Mouse (Mus musculus): ENCODE measurements at regions not wholly inside any gene's neighbourhood (a gene's known extent, or its start where the extent isn't known, plus 50 kb on each side); places are given as distances from the start of the nearest gene placed in this dataset.

DNA sequence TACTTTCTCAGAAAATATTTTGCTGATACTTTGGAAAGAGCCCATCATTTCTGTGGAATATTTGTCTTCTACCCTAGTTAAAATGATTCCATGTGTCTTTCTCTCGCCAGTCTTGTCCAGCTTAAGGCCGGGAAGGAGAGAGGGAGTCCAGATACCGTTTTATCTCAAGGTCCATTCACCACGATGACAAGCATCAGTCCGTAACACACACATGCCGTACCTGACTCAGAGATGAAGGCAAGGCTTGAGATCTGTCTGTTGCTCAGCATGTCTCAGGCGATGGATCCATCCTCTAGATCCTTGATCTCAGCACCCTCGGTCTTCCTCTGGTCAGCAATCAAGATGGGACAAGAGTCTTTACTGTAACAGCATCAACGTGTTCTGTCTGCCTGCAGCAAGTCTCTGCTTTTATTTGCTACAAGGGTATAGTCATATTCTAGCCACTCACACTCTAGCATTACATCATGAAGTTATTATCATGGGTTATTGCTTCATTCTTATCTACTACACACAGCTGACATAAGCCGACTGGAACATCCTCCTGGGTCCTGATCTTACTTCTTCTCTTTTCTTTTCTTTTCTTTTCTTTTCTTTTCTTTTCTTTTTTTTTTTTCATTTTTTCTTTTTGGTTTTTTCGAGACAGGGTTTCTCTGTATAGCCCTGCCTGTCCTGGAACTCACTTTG is 64.9 kb upstream of the Tmem164 start:
- Histone ChIP-seq H3K4me3 (no peak overlapping the region), H3K27ac (no peak overlapping the region)
- no peak for TF ChIP-seq CTCF (IDR thresholded peaks at IDR 0.05)
- DNase-seq: no peak
- intact Hi-C loops (cut with DNase I): no loop called here

DNA sequence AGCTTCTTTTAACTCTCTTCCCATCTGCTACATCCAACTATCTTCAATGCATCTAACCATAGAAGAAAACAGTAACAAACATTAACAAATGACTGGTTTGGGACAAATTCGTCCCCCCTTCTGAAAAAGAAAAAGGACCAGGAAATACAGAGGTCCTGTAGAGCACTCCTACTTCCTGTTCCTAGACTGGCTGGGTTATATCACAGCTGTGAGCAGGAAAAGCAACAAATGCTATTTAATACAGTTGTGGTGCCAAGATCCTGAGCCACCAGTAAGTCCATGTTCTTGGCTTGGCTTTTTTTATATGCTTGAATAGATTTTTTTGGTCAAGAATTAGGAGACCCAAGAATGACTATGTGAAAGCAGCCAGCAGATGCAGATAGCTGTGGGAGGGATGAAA is 62.8 kb upstream of the Tmem164 start:
- intact Hi-C loops (cut with DNase I): no loop called here
- H3K27ac ChIP-seq: no peak overlapping the region
- no peak for DNase-seq
- no peak overlapping the region for H3K4me3 ChIP-seq
- TF ChIP-seq CTCF (IDR thresholded peaks at IDR 0.05): no peak

DNA sequence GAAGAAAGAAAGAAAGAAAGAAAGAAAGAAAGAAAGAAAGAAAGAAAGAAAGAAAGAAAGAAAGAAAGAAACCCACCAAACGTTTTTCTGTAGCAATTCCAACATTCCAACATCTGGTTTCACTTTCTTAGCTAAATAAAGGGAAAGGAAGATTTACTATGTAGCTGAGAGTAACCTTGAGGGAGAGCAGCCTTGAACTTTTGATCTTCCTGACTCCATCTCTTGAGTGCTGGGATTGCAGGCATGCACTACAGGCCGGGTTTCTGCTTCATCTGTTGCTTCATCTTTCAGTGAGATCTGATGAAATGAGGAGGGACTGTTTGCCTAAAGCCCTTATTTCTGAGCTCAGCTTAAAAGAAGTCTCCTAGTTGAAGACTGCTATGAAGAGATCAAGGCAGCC is 57.8 kb upstream of the Tmem164 start:
- H3K27ac ChIP-seq: no peak overlapping the region

DNA sequence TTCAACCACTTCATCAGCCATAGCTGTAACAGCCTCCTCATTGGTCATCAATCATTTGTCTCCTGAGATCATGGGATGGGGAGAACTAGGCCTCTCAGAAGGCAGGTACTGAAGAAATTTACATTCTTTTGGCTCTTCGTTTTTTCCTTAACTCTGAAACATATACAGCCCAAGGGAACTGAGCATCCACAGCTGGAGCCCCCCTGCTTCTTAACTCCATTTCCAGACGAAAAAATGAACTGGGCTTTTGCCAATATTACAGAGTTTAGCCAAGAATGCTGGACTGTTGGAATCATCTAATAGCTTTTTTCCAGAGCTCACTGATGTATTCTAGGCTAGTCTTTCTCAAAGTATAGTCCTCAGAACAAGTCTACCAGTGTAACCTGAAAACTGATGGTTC is 57.3 kb upstream of the Tmem164 start:
- H3K27ac ChIP-seq: no peak overlapping the region

More for the DNA sequence above, 57.8 kb upstream of the Tmem164 start:
- intact Hi-C loops (cut with DNase I): no loop called here
- no peak overlapping the region for H3K4me3 ChIP-seq
- no peak for TF ChIP-seq CTCF (IDR thresholded peaks at IDR 0.05)
- no peak for DNase-seq

More for the DNA sequence above, 57.3 kb upstream of the Tmem164 start:
- no peak overlapping the region for H3K4me3 ChIP-seq
- TF ChIP-seq CTCF (IDR thresholded peaks at IDR 0.05): no peak
- intact Hi-C loops (cut with DNase I): no loop called here
- no peak for DNase-seq

Data from gastrocnemius, adult 2 months (tissue).